Mouse (Mus musculus) erythroblast, embryonic 14.5 days (primary cell): Measurements from ENCODE around the gene Tsga10. TPM values are rescaled to one million over a fixed set of nuclear protein-coding genes. Genes with fewer than 3 reads are reported as not detected.

Source experiments
- H3K27me3 ChIP-seq: 2 replicates; pipeline ENCODE4 v1.6.1; 2012; ENCODE audit warnings: inconsistent platforms; ENCODE audit not compliant: control insufficient read depth
- H3K36me3 ChIP-seq: 2 replicates; pipeline ENCODE4 v1.6.1; 2012; ENCODE audit warnings: mild to moderate bottlenecking, inconsistent platforms; ENCODE audit not compliant: control insufficient read depth
- H3K4me1 ChIP-seq: 2 replicates; pipeline ENCODE4 v1.6.1; 2012; ENCODE audit warnings: inconsistent platforms; ENCODE audit not compliant: control insufficient read depth
- H3K4me3 ChIP-seq: replicated peaks from 2 replicates; pipeline ENCODE3; 2012; ENCODE audit warnings: moderate library complexity, mild to moderate bottlenecking, inconsistent platforms
- H3K9me3 ChIP-seq: 2 replicates; pipeline ENCODE4 v1.6.1; 2012; ENCODE audit warnings: low read length, inconsistent platforms, mixed read lengths; ENCODE audit not compliant: control insufficient read depth
- GATA1 ChIP-seq: IDR thresholded peaks from 2 replicates; pipeline ENCODE4 v1.6.1; 2012; ENCODE audit warnings: low read length, inconsistent platforms, mixed read lengths
- TAL1 ChIP-seq: IDR thresholded peaks from 3 replicates; pipeline ENCODE4 v1.6.1; 2012; ENCODE audit warnings: low read length, inconsistent platforms, mixed read lengths
- polyA plus RNA-seq: library from polyadenylated mRNA; stranded (reverse); fragments of >175 nt; gene quantifications from 2 replicates; pipeline ENCODE4 v1.2.3, GENCODE M21; 2012

Gene Tsga10
- polyA plus RNA-seq, 1 experiment = 0.03 TPM

GRCm38 (mm10) chr1:37883411-37883810 lies 17.2 kb upstream of the Tsga10 start:
- no peaks in the 10 kb centered on the region for H3K27me3 ChIP-seq
- peaks cover 69% of the 10 kb centered on the region for H3K36me3 ChIP-seq
- H3K4me3 ChIP-seq = no peak overlapping the region
- H3K4me1 ChIP-seq = peaks cover 39% of the 10 kb centered on the region
- no peaks in the 10 kb centered on the region for H3K9me3 ChIP-seq
- TF ChIP-seq GATA1 (no peak), TAL1 (no peak)

- Histone ChIP-seq H3K4me1 (peaks cover 4% of the 10 kb centered on the region), H3K4me3 (no peak overlapping the region), H3K36me3 (peaks cover 76% of the 10 kb centered on the region), H3K27me3 (no peaks in the 10 kb centered on the region), H3K9me3 (peaks cover 10% of the 10 kb centered on the region)
- TF ChIP-seq TAL1 = no peak
- TF ChIP-seq GATA1 = no peak
Observed at GRCm38 (mm10) chr1:37877736-37878460, 11.7 kb upstream of the Tsga10 start.

GRCm38 (mm10) chr1:37873157-37873556 lies 6.9 kb upstream of the Tsga10 start:
- TF ChIP-seq GATA1 (no peak), TAL1 (no peak)
- Histone ChIP-seq H3K9me3 (peaks cover 10% of the 10 kb centered on the region), H3K4me3 (peak overlapping the region; percentile 31), H3K27me3 (no peaks in the 10 kb centered on the region), H3K36me3 (peaks cover 35% of the 10 kb centered on the region), H3K4me1 (peaks cover 36% of the 10 kb centered on the region)

GRCm38 (mm10) chr1:37872131-37873067 lies 6.2 kb upstream of the Tsga10 start:
- peaks cover 36% of the 10 kb centered on the region for H3K4me1 ChIP-seq
- H3K9me3 ChIP-seq = peaks cover 10% of the 10 kb centered on the region
- peaks cover 28% of the 10 kb centered on the region for H3K36me3 ChIP-seq
- TF ChIP-seq TAL1 (no peak), GATA1 (no peak)
- H3K27me3 ChIP-seq = no peaks in the 10 kb centered on the region
- H3K4me3 ChIP-seq = peak overlapping the region; percentile 75

GRCm38 (mm10) chr1:37871704-37872103 lies 5.5 kb upstream of the Tsga10 start, which contains the start of gene Lipt1:
Gene Lipt1, plus strand, starts transcription at chr1:37871738.
- peaks cover 21% of the 10 kb centered on the region for H3K36me3 ChIP-seq
- TF ChIP-seq GATA1 (no peak), TAL1 (no peak)
- peaks cover 10% of the 10 kb centered on the region for H3K9me3 ChIP-seq
- peak within 1 kb of the TSS; percentile 75 for H3K4me3 ChIP-seq
- H3K4me1 ChIP-seq = peaks cover 37% of the 10 kb centered on the region
- H3K27me3 ChIP-seq = no peaks in the 10 kb centered on the region

- H3K36me3 ChIP-seq = no peaks in the 10 kb centered on the region
- H3K4me3 ChIP-seq = no peak overlapping the region
- H3K4me1 ChIP-seq = peaks cover 55% of the 10 kb centered on the region
- no peak for TF ChIP-seq TAL1
- TF ChIP-seq GATA1 = no peak
- H3K9me3 ChIP-seq = no peaks in the 10 kb centered on the region; the same call in 1 of the 2 replicates
- no peaks in the 10 kb centered on the region for H3K27me3 ChIP-seq
Observed at GRCm38 (mm10) chr1:37869362-37869761, 3.1 kb upstream of the Tsga10 start.

- peaks cover 60% of the 10 kb centered on the region for H3K4me1 ChIP-seq
- no peaks in the 10 kb centered on the region for H3K27me3 ChIP-seq
- no peak for TF ChIP-seq GATA1
- no peak for TF ChIP-seq TAL1
- H3K4me3 ChIP-seq = no peak overlapping the region
- no peaks in the 10 kb centered on the region; the same call in 1 of the 2 replicates for H3K9me3 ChIP-seq
- no peaks in the 10 kb centered on the region for H3K36me3 ChIP-seq
Observed at GRCm38 (mm10) chr1:37868640-37869039, 2.4 kb upstream of the Tsga10 start.

- H3K4me3 ChIP-seq = no peak overlapping the region
- TF ChIP-seq GATA1 (no peak), TAL1 (no peak)
- no peaks in the 10 kb centered on the region; the same call in 1 of the 2 replicates for H3K9me3 ChIP-seq
- H3K36me3 ChIP-seq = no peaks in the 10 kb centered on the region
- peaks cover 59% of the 10 kb centered on the region for H3K4me1 ChIP-seq
- peaks cover 6% of the 10 kb centered on the region for H3K27me3 ChIP-seq
Observed at GRCm38 (mm10) chr1:37867684-37868322, 1.6 kb upstream of the Tsga10 start.
